Mouse (Mus musculus) intestine, embryonic 14.5 days (tissue): ENCODE measurements around the gene Med24. TPM values are rescaled to one million over a fixed set of nuclear protein-coding genes. Genes with fewer than 3 reads are reported as not detected.

Experiments
- ATAC-seq: fragments of 200-750 bp; cut with Nextera tagmentation; replicated peaks from 2 replicates; pipeline ENCODE4 v1.8.0; 2017; ENCODE audit warnings: low read depth, moderate number of reproducible peaks, moderate TSS enrichment, moderate library complexity; ENCODE audit not compliant: low FRiP score, low TSS enrichment
- DNase-seq: peaks from one replicate; pipeline ENCODE4 v3.0.0-alpha.2; 2018; ENCODE audit warnings: low spot score
- H3K27ac ChIP-seq: fragments of 300-500 bp; sonication (generic); 2 replicates; pipeline ENCODE4 v1.5.1; 2014; ENCODE audit warnings: low read depth, mild to moderate bottlenecking, control low read depth
- H3K27me3 ChIP-seq: fragments of 300-500 bp; sonication (generic); replicated peaks from 2 replicates; pipeline ENCODE4 v1.6.1; 2014; ENCODE audit warnings: low read length, control low read depth; ENCODE audit not compliant: control insufficient read depth, insufficient read depth
- H3K36me3 ChIP-seq: fragments of 300-500 bp; sonication (generic); 2 replicates; pipeline ENCODE4 v1.6.1; 2014; ENCODE audit warnings: low read length, control low read depth; ENCODE audit not compliant: control insufficient read depth, insufficient read depth
- H3K4me1 ChIP-seq: fragments of 300-500 bp; sonication (generic); replicated peaks from 2 replicates; pipeline ENCODE4 v1.6.1; 2014; ENCODE audit warnings: low read length, control low read depth, mixed read lengths; ENCODE audit not compliant: control insufficient read depth, insufficient read depth
- H3K4me2 ChIP-seq: fragments of 300-500 bp; sonication (generic); 2 replicates; pipeline ENCODE4 v1.6.1; 2014; ENCODE audit warnings: low read length
- H3K4me3 ChIP-seq: fragments of 300-500 bp; sonication (generic); 2 replicates; pipeline ENCODE4 v1.5.1; 2014; ENCODE audit warnings: low read depth, low read length, control low read depth, mixed read lengths
- H3K9ac ChIP-seq: fragments of 300-500 bp; sonication (generic); 2 replicates; pipeline ENCODE4 v1.6.1; 2014; ENCODE audit warnings: mild to moderate bottlenecking, low read length
- H3K9me3 ChIP-seq: fragments of 300-500 bp; sonication (generic); 2 replicates; pipeline ENCODE4 v1.6.1; 2016; ENCODE audit warnings: low read length, control low read depth; ENCODE audit not compliant: control insufficient read depth
- WGBS: fragments of 180-500 bp; shearing (Covaris S2); extraction: QIAGEN DNeasy Blood & Tissue Kit; methylation state at CpG from one replicate; pipeline ENCODE4 v1.1.7; 2014; 5-methylcytosine and 5-hydroxymethylcytosine counted together
- polyA plus RNA-seq: library from polyadenylated mRNA; unstranded; fragments of >200 nt; fragmentation: Nextera tagmentation; extraction: Ambion mirVana; gene quantifications from 2 replicates; pipeline ENCODE4 v1.2.1, GENCODE M21; 2014

The Med24 gene
- polyA plus RNA-seq, 1 experiment from 2014 or later, result 43.0 TPM

GRCm38 (mm10) chr11:98761939-98762338 is 32.7 kb upstream of the Med24 start:
- no peaks in the 10 kb centered on the region for H3K27me3 ChIP-seq
- DNase-seq, result no peak
- no peak overlapping the region for H3K27ac ChIP-seq
- 88% methylated on average over 4 of the region's 4 CpGs for WGBS
- H3K4me2 ChIP-seq, result no peak overlapping the region
- no peaks in the 10 kb centered on the region for H3K9me3 ChIP-seq
- H3K9ac ChIP-seq, result no peak overlapping the region
- peaks cover 19% of the 10 kb centered on the region for H3K4me1 ChIP-seq
- no peak for ATAC-seq
- H3K4me3 ChIP-seq, result no peak overlapping the region
- peaks cover 80% of the 10 kb centered on the region for H3K36me3 ChIP-seq

DNA sequence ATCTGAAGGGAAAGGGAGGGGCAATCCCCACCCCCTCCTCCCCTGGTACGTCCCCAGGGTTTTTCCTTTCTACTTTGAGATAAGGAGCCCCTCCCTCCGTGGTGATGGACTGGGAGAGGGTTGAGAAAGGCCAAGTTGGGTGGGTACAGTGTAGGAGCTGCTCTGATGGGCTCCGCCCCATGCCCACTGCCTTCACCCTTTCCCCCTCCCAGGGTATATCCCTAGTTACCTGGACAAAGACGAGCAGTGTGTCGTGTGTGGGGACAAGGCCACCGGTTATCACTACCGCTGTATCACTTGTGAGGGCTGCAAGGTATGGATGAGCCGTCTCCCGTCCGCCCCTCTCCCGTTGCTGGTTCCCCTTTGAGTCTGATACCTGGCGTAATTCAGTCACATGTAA is 27.5 kb upstream of the Med24 start:
- Histone ChIP-seq H3K27ac (no peak overlapping the region), H3K9me3 (no peaks in the 10 kb centered on the region), H3K27me3 (no peaks in the 10 kb centered on the region), H3K4me1 (peaks cover 36% of the 10 kb centered on the region), H3K36me3 (peaks cover 68% of the 10 kb centered on the region), H3K4me3 (no peak overlapping the region), H3K9ac (no peak overlapping the region), H3K4me2 (no peak overlapping the region)
- DNase-seq (no peak), ATAC-seq (no peak)
- WGBS, result 83% methylated on average over 12 of the region's 12 CpGs

DNA sequence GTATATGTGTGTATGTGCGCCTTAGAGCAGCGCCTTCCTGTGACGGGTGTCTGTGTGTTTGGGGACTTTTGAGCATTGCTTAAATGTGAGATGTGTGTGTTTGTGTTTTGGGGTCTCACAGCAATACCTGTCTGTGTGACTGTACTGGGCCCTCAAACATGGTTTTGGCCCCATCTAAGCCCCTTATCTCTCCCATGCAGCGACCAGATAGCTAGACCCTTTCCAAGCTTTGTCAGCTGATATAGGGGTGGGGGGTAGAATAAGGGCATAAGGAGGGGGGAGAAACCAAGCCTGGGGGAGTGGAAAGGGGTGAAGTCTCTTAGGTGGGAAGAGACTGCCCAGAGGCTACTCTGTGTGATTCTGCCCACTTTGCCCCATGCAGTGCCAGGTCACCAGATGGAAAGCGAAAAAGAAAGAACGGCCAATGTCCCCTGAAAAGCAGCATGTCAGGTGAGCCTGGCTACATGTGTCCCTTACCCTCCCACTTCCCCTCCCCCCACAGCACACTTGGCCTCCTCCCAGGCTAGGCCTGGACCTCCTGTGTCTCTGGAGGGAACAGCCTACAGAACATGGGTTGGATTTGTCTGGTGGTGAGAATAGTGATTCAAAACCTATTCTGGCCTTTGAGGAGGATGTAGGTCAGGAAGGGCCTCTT is 26.6 kb upstream of the Med24 start:
- Histone ChIP-seq H3K27me3 (no peaks in the 10 kb centered on the region), H3K9ac (no peak overlapping the region), H3K36me3 (peaks cover 59% of the 10 kb centered on the region), H3K4me2 (no peak overlapping the region), H3K27ac (no peak overlapping the region), H3K4me3 (no peak overlapping the region), H3K4me1 (peaks cover 45% of the 10 kb centered on the region), H3K9me3 (no peaks in the 10 kb centered on the region)
- 91% methylated on average over 6 of the region's 6 CpGs for WGBS
- ATAC-seq (no peak), DNase-seq (no peak)

DNA sequence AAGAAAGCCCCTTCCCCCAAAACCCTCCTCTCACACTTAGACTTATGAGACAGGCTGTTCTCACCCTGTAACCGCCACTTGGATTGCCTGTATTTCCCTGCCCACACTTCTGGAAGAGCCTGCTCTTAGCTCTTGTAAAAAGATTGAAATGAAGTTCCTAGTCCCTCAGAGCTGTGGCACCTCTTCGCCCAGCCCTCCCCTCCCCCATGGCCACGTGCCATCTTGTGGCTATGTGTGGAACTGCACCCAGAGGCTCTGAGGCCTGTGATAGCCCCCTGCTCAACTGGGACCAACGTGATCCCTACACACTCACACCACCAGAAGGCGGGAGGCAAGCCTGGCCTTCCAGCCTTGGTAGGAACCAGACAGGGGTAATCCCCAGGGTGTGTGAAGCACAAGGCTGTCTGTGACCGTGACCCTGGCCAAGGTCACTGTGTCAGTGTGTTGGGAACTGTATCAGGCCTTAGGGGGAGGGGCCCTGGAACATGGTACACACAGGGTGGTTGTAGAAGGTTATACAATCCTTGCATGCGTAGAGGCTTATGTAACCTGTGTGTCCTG is 25.5 kb upstream of the Med24 start:
- Histone ChIP-seq H3K4me1 (peaks cover 56% of the 10 kb centered on the region), H3K27me3 (no peaks in the 10 kb centered on the region), H3K4me2 (no peak overlapping the region), H3K9me3 (no peaks in the 10 kb centered on the region), H3K27ac (peak overlapping the region; percentile 54; the same call in 1 of the 2 replicates), H3K36me3 (peaks cover 47% of the 10 kb centered on the region), H3K4me3 (no peak overlapping the region), H3K9ac (no peak overlapping the region)
- ATAC-seq (0 out of 2 replicates have a peak, but pooled peaks have one; percentile 13), DNase-seq (peak; percentile 90)
- WGBS, result 21% methylated on average over 7 of the region's 7 CpGs

DNA sequence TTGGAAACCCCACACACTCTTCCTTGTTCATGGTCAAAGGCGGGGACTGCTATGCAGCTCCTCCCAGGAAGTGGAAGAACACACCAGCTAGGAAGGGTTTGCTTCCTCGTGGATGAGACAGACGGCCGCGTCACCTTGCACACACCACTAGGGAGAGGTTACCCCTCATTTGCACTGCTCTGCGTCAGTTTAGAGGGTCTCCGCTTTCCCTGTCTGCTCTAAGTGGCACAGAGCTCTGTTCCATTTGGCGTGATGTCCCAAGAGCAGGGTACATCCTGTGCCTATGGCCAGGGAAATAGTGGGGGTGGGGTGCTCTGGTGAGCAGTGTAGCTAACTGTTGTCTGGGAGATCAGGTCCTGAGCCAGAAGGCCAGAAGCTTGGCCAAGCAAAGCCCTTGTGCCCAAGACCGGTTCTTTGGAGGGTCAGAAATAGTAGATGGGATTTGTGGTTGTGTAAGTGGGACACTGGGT is 25.0 kb upstream of the Med24 start:
- DNase-seq (no peak), ATAC-seq (no peak)
- Histone ChIP-seq H3K4me3 (no peak overlapping the region), H3K9ac (no peak overlapping the region), H3K4me2 (no peak overlapping the region), H3K27ac (peak overlapping the region; percentile 54; the same call in 1 of the 2 replicates), H3K4me1 (peaks cover 62% of the 10 kb centered on the region), H3K27me3 (no peaks in the 10 kb centered on the region), H3K9me3 (no peaks in the 10 kb centered on the region), H3K36me3 (peaks cover 44% of the 10 kb centered on the region)
- WGBS, result 64% methylated on average over 9 of the region's 9 CpGs

DNA sequence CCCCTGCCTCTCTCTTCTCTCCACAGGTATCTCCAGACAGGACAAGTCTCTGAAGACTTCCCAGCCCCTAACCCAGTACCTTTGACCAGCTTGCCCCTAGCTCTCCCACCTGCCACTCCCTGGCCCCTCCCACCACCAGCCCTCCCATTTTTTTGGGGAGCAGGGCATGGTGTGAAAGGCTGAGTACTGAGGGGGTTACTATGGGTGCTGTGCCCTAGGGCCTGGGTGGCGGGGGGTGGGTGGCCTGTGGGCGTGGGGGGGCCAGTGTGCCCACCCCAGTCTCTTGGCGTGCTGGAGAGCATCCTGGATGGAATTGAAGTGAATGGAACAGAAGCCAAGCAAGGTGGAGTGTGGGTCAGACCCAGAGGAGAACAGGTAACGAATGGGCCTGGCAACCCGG is 24.0 kb upstream of the Med24 start:
- no peak overlapping the region for H3K27ac ChIP-seq
- no peak for DNase-seq
- peaks cover 37% of the 10 kb centered on the region for H3K36me3 ChIP-seq
- 94% methylated on average over 5 of the region's 5 CpGs for WGBS
- no peak overlapping the region for H3K4me3 ChIP-seq
- no peak overlapping the region for H3K9ac ChIP-seq
- H3K9me3 ChIP-seq, result no peaks in the 10 kb centered on the region
- ATAC-seq, result no peak
- no peaks in the 10 kb centered on the region for H3K27me3 ChIP-seq
- no peak overlapping the region for H3K4me2 ChIP-seq
- peaks cover 71% of the 10 kb centered on the region for H3K4me1 ChIP-seq

- Histone ChIP-seq H3K27ac (peak overlapping the region; percentile 73), H3K9ac (no peak overlapping the region), H3K4me3 (no peak overlapping the region), H3K36me3 (peaks cover 34% of the 10 kb centered on the region), H3K4me1 (peaks cover 77% of the 10 kb centered on the region), H3K4me2 (0 out of 2 replicates have a peak overlapping the region, but pooled peaks have one; percentile 1), H3K27me3 (no peaks in the 10 kb centered on the region), H3K9me3 (no peaks in the 10 kb centered on the region)
- 74% methylated on average over 10 of the region's 10 CpGs for WGBS
- ATAC-seq (no peak), DNase-seq (no peak)
Measured at GRCm38 (mm10) chr11:98752562-98753140, 23.4 kb upstream of the Med24 start.

- Histone ChIP-seq H3K4me2 (peak overlapping the region; percentile 39), H3K9ac (0 out of 2 replicates have a peak overlapping the region, but pooled peaks have one; percentile 22), H3K27me3 (no peaks in the 10 kb centered on the region), H3K4me3 (0 out of 2 replicates have a peak overlapping the region, but pooled peaks have one; percentile 1), H3K27ac (peak overlapping the region; percentile 73), H3K36me3 (peaks cover 21% of the 10 kb centered on the region), H3K4me1 (peaks cover 86% of the 10 kb centered on the region), H3K9me3 (no peaks in the 10 kb centered on the region)
- WGBS, result 28% methylated on average over 6 of the region's 6 CpGs
- ATAC-seq, result peak; percentile 50
- no peak for DNase-seq
Measured at GRCm38 (mm10) chr11:98751221-98751782, 22.1 kb upstream of the Med24 start.
